Comparison of ENCODE assay signal across 7 mouse cellular contexts in genomic region chr10:70717025-70717424, GRCm38 (mm10).
A peak's percentile ranks its signal among the peaks of the same experiment; 100 is the strongest.
DNase-seq lines count a peak whose midpoint lies in the region; ATAC-seq and TF ChIP-seq lines count a peak whose summit lies in the region.

No protein-coding gene starts in this region.

- TF ChIP-seq POLR2A in cerebellum, adult 2 months (IDR thresholded peaks at IDR 0.05; ENCODE audit: borderline replicate concordance, insufficient read depth, low read length): no peak

- intact Hi-C loops in left cerebral cortex, postnatal 36 days (cut with DNase I): loop anchor here (5.0 kb wide), 1 partner anchor 95 kb away; no protein-coding TSS in a partner anchor

- H3K9ac ChIP-seq in neural tube, embryonic 15.5 days (replicated peaks): no peak overlapping the region

- peaks cover 4% of the 10 kb centered on the region; the same call in 1 of the 2 replicates for H3K4me1 ChIP-seq in cerebellum, adult 2 months (ENCODE audit: control insufficient read depth, insufficient read depth, low read length)
- H3K4me1 ChIP-seq in hindbrain, embryonic 10.5 days (replicated peaks): peaks cover 10% of the 10 kb centered on the region
- H3K4me1 ChIP-seq in neural tube, embryonic 15.5 days: 0 out of 2 replicates have a peak, but pooled peaks cover 4% of the 10 kb centered on the region

- H3K27me3 ChIP-seq in cerebellum, adult 2 months (ENCODE audit: control insufficient read depth, insufficient read depth, low read length): no peaks in the 10 kb centered on the region
- no peaks in the 10 kb centered on the region for H3K27me3 ChIP-seq in hindbrain, embryonic 10.5 days (ENCODE audit: insufficient read depth, poor library complexity, severe bottlenecking)
- no peaks in the 10 kb centered on the region for H3K27me3 ChIP-seq in neural tube, embryonic 15.5 days (replicated peaks)

- H3K27ac ChIP-seq in cerebellum, adult 2 months (ENCODE audit: insufficient read depth, low read length): peak overlapping the region; percentile 75
- H3K27ac ChIP-seq in hindbrain, embryonic 10.5 days: peak overlapping the region; percentile 69
- H3K27ac ChIP-seq in neural tube, embryonic 15.5 days (replicated peaks): peak overlapping the region; percentile 79

- 3% methylated on average over 6 of the region's 6 CpGs for WGBS in cerebellum, adult 2 months
- 12% methylated on average over 6 of the region's 6 CpGs for WGBS in hindbrain, embryonic 10.5 days
- 16% methylated on average over 6 of the region's 6 CpGs for WGBS in neural tube, embryonic 15.5 days

- peak; percentile 79 for ATAC-seq in neural tube, embryonic 15.5 days (ENCODE audit: low FRiP score)

- peak; percentile 89 for DNase-seq in Muller cell, postnatal 12 days (ENCODE audit: inconsistent ontology term)
- peak; percentile 71 to 83 for DNase-seq in cerebellum, adult 2 months
- peak; percentile 56 to 64 for DNase-seq in frontal cortex, postnatal 14 days (ENCODE audit: low spot score in 2 of 2)
- peak; percentile 12 for DNase-seq in hindbrain, embryonic 10.5 days (ENCODE audit: low spot score)
- peak; percentile 71 for DNase-seq in left cerebral cortex, postnatal 36 days (ENCODE audit: low spot score in 2 of 2)
- no peak for DNase-seq in c-Kit-positive CD71-positive TER-119-positive erythroid progenitor cells, embryonic 14.5 days (ENCODE audit: low spot score)

- H3K9me3 ChIP-seq in hindbrain, embryonic 10.5 days: no peaks in the 10 kb centered on the region
- H3K9me3 ChIP-seq in neural tube, embryonic 15.5 days (replicated peaks): no peaks in the 10 kb centered on the region

- TF ChIP-seq CTCF in cerebellum, adult 2 months (IDR thresholded peaks at IDR 0.05; ENCODE audit: borderline replicate concordance, insufficient read depth, low read depth, low read length): no peak

- no peaks in the 10 kb centered on the region for H3K36me3 ChIP-seq in hindbrain, embryonic 10.5 days
- no peaks in the 10 kb centered on the region for H3K36me3 ChIP-seq in neural tube, embryonic 15.5 days

- no peak overlapping the region for H3K4me3 ChIP-seq in cerebellum, adult 2 months (replicated peaks; ENCODE audit: insufficient read depth, low read depth, low read length)
- H3K4me3 ChIP-seq in hindbrain, embryonic 10.5 days: peak overlapping the region; percentile 26; the same call in 1 of the 2 replicates
- no peak overlapping the region for H3K4me3 ChIP-seq in neural tube, embryonic 15.5 days (replicated peaks)

- H3K4me2 ChIP-seq in neural tube, embryonic 15.5 days: peak overlapping the region; percentile 5; the same call in 1 of the 2 replicates
